Mouse (Mus musculus): ENCODE measurements around the gene Lrrc73.

The Lrrc73 gene

GRCm38 (mm10) chr17:46253452-46254084 is at the start of gene Lrrc73:
Gene Lrrc73 (plus strand): TSS chr17:46253531.
- peak; percentile 84 for DNase-seq (ENCODE audit: low read depth, low spot score)

GRCm38 (mm10) chr17:46206676-46207075 is 46.7 kb upstream of the Lrrc73 start:
- DNase-seq (ENCODE audit: low read depth, low spot score): no peak

GRCm38 (mm10) chr17:46210550-46210949 is 42.8 kb upstream of the Lrrc73 start:
- no peak for DNase-seq (ENCODE audit: low read depth, low spot score)

GRCm38 (mm10) chr17:46221601-46222000 is 31.7 kb upstream of the Lrrc73 start:
- DNase-seq (ENCODE audit: low read depth, low spot score): no peak

- no peak for DNase-seq (ENCODE audit: low read depth, low spot score)
Measured at GRCm38 (mm10) chr17:46227576-46227975, 25.8 kb upstream of the Lrrc73 start.

GRCm38 (mm10) chr17:46236067-46236466 is 17.3 kb upstream of the Lrrc73 start:
- no peak for DNase-seq (ENCODE audit: low read depth, low spot score)

GRCm38 (mm10) chr17:46237079-46237478 is 16.3 kb upstream of the Lrrc73 start:
- no peak for DNase-seq (ENCODE audit: low read depth, low spot score)

GRCm38 (mm10) chr17:46237480-46237879 is 15.9 kb upstream of the Lrrc73 start:
- no peak for DNase-seq (ENCODE audit: low read depth, low spot score)

- no peak for DNase-seq (ENCODE audit: low read depth, low spot score)
Measured at GRCm38 (mm10) chr17:46239516-46240114, 13.7 kb upstream of the Lrrc73 start.

- DNase-seq (ENCODE audit: low read depth, low spot score): no peak
Measured at GRCm38 (mm10) chr17:46241471-46241870, 11.9 kb upstream of the Lrrc73 start.

GRCm38 (mm10) chr17:46242274-46242673 is 11.1 kb upstream of the Lrrc73 start:
- DNase-seq (ENCODE audit: low read depth, low spot score): no peak

- DNase-seq (ENCODE audit: low read depth, low spot score): no peak
Measured at GRCm38 (mm10) chr17:46242993-46243392, 10.3 kb upstream of the Lrrc73 start.

- no peak for DNase-seq (ENCODE audit: low read depth, low spot score)
Measured at GRCm38 (mm10) chr17:46243624-46244023, 9.7 kb upstream of the Lrrc73 start.

- no peak for DNase-seq (ENCODE audit: low read depth, low spot score)
Measured at GRCm38 (mm10) chr17:46244579-46244978, 8.8 kb upstream of the Lrrc73 start.

GRCm38 (mm10) chr17:46247512-46248188 is 5.7 kb upstream of the Lrrc73 start, which contains the start of the genes Polr1c and Yipf3:
Gene Polr1c (minus strand): TSS chr17:46248054.
Gene Yipf3 (plus strand): TSS chr17:46248080.
- peak; percentile 95 for DNase-seq (ENCODE audit: low read depth, low spot score)

- no peak for DNase-seq (ENCODE audit: low read depth, low spot score)
Measured at GRCm38 (mm10) chr17:46248189-46248522, 5.2 kb upstream of the Lrrc73 start.

- DNase-seq (ENCODE audit: low read depth, low spot score): no peak
Measured at GRCm38 (mm10) chr17:46251174-46251573, 2.2 kb upstream of the Lrrc73 start.

GRCm38 (mm10) chr17:46252571-46253451 is 520 bp upstream of the Lrrc73 start:
- DNase-seq (ENCODE audit: low read depth, low spot score): peak; percentile 49

- no peak for DNase-seq (ENCODE audit: low read depth, low spot score)
Measured at GRCm38 (mm10) chr17:46254106-46254505, 775 bp downstream of the Lrrc73 start.

- DNase-seq (ENCODE audit: low read depth, low spot score): no peak
Measured at GRCm38 (mm10) chr17:46255147-46255546, 1.8 kb downstream of the Lrrc73 start.

GRCm38 (mm10) chr17:46258279-46259053 is 5.1 kb downstream of the Lrrc73 start:
- DNase-seq (ENCODE audit: low read depth, low spot score): no peak
